Mouse (Mus musculus): ENCODE results near the gene Tas2r144. TPM values are rescaled to one million over a fixed set of nuclear protein-coding genes. Genes with fewer than 3 reads are reported as not detected.

Gene Tas2r144
- total and polyA plus RNA-seq, 3 experiments, result not detected

- H3K79me2 ChIP-seq (replicated peaks; ENCODE audit: control insufficient read depth, extremely low read depth, insufficient read depth, poor library complexity, severe bottlenecking), result no peaks in the 10 kb centered on the region
- peak; percentile 63 for DNase-seq (ENCODE audit: extremely low read depth)
- peak; percentile 57 for TF ChIP-seq RAD21 (IDR thresholded peaks at IDR 0.05; ENCODE audit: low read depth, low read length)
- peak in 1 of 2 experiments; percentile 72; a peak in 2 of 4 replicates for TF ChIP-seq CTCF (conservative IDR thresholded peaks at IDR 0.05 in 1 of 2, IDR thresholded peaks at IDR 0.05 in 1 of 2; ENCODE audit: low read depth in 2 of 2, low read length in 2 of 2)
- TF ChIP-seq RCOR1 (conservative IDR thresholded peaks at IDR 0.05; ENCODE audit: low read depth, low read length), result no peak
- no peak for TF ChIP-seq MAX (IDR thresholded peaks at IDR 0.05; ENCODE audit: low read length)
- TF ChIP-seq SMC3 (IDR thresholded peaks at IDR 0.05; ENCODE audit: low read depth, low read length), result peak; percentile 60
- TF ChIP-seq POLR2A (IDR thresholded peaks at IDR 0.05; ENCODE audit: low read depth, low read length), result no peak
- H3K4me2 ChIP-seq (ENCODE audit: insufficient read depth, low read depth, poor library complexity, severe bottlenecking), result no peak overlapping the region
- no peak overlapping the region for H3K27ac ChIP-seq (ENCODE audit: insufficient read depth, low read depth)
- H3K27me3 ChIP-seq (replicated peaks), result no peaks in the 10 kb centered on the region
- dilution Hi-C loops (cut with MboI; ENCODE audit: extremely low pct_ligation_motif_present, extremely low pct_unique_long_range_greater_than_20kb, low sequenced_read_pairs), result no loop called here
- H3K4me1 ChIP-seq (ENCODE audit: control insufficient read depth in 1 of 2, insufficient read depth in 2 of 2), result peaks cover 0 to 9% of the 10 kb centered on the region in 2 experiments; a peak in 2 of 4 replicates
- H3K4me3 ChIP-seq (replicated peaks in 1 of 3; ENCODE audit: low read depth in 2 of 3, low read length in 2 of 3, poor library complexity in 1 of 3), result no peak overlapping the region
- H3K36me3 ChIP-seq (replicated peaks in 1 of 2; ENCODE audit: control insufficient read depth in 1 of 2, insufficient read depth in 1 of 2, low read length in 1 of 2), result no peaks in the 10 kb centered on the region
- in situ Hi-C loops (cut with MboI; ENCODE audit: low pct_ligation_motif_present, low pct_unique_long_range_greater_than_20kb, low sequenced_read_pairs), result loop anchor here (25.0 kb wide), 1 partner anchor 435 kb away; no protein-coding TSS in a partner anchor
- H3K9me3 ChIP-seq (replicated peaks; ENCODE audit: low read length), result no peaks in the 10 kb centered on the region
- H3K9ac ChIP-seq (ENCODE audit: insufficient read depth, low read depth), result no peak overlapping the region
Observed at GRCm38 (mm10) chr6:42197710-42198109, 17.4 kb upstream of the Tas2r144 start.

- H3K36me3 ChIP-seq (replicated peaks in 1 of 2; ENCODE audit: control insufficient read depth in 1 of 2, insufficient read depth in 1 of 2, low read length in 1 of 2), result no peaks in the 10 kb centered on the region
- H3K4me1 ChIP-seq (ENCODE audit: control insufficient read depth in 1 of 2, insufficient read depth in 2 of 2), result peaks cover 0 to 14% of the 10 kb centered on the region in 2 experiments; a peak in 2 of 4 replicates
- in situ Hi-C loops (cut with MboI; ENCODE audit: low pct_ligation_motif_present, low pct_unique_long_range_greater_than_20kb, low sequenced_read_pairs) (loop anchor here (25.0 kb wide), 1 partner anchor 437 kb away; no protein-coding TSS in a partner anchor), dilution Hi-C loops (cut with MboI; ENCODE audit: extremely low pct_ligation_motif_present, extremely low pct_unique_long_range_greater_than_20kb, low sequenced_read_pairs) (no loop called here)
- no peak for DNase-seq (ENCODE audit: extremely low read depth)
- no peak overlapping the region for H3K9ac ChIP-seq (ENCODE audit: insufficient read depth, low read depth)
- H3K27ac ChIP-seq (ENCODE audit: insufficient read depth, low read depth), result no peak overlapping the region
- H3K4me2 ChIP-seq (ENCODE audit: insufficient read depth, low read depth, poor library complexity, severe bottlenecking), result no peak overlapping the region
- no peaks in the 10 kb centered on the region for H3K79me2 ChIP-seq (replicated peaks; ENCODE audit: control insufficient read depth, extremely low read depth, insufficient read depth, poor library complexity, severe bottlenecking)
- no peaks in the 10 kb centered on the region for H3K27me3 ChIP-seq (replicated peaks)
- H3K9me3 ChIP-seq (replicated peaks; ENCODE audit: low read length), result no peaks in the 10 kb centered on the region
- TF ChIP-seq USF1 (IDR thresholded peaks at IDR 0.05; ENCODE audit: low read depth, low read length), result no peak
- no peak for TF ChIP-seq BHLHE40 (IDR thresholded peaks at IDR 0.05; ENCODE audit: low read depth, low read length)
- no peak for TF ChIP-seq MAZ (IDR thresholded peaks at IDR 0.05; ENCODE audit: low read depth, low read length)
- no peak for TF ChIP-seq NELFE (IDR thresholded peaks at IDR 0.05; ENCODE audit: low read depth, low read length)
- no peak for TF ChIP-seq MYC (IDR thresholded peaks at IDR 0.05; ENCODE audit: low read depth, low read length)
- TF ChIP-seq ZNF384 (IDR thresholded peaks at IDR 0.05; ENCODE audit: low read depth, low read length), result no peak
- no peak for TF ChIP-seq JUND (conservative IDR thresholded peaks at IDR 0.05; ENCODE audit: low read depth, low read length)
- TF ChIP-seq ELF1 (IDR thresholded peaks at IDR 0.05; ENCODE audit: low read depth, low read length), result no peak
- no peak for TF ChIP-seq HCFC1 (IDR thresholded peaks at IDR 0.05; ENCODE audit: low read depth, low read length)
- TF ChIP-seq E2F4 (IDR thresholded peaks at IDR 0.05; ENCODE audit: insufficient replicate concordance, low read depth, low read length), result no peak
- TF ChIP-seq CHD2 (IDR thresholded peaks at IDR 0.05; ENCODE audit: low read length), result no peak
- no peak for TF ChIP-seq PAX5 (IDR thresholded peaks at IDR 0.05; ENCODE audit: low read length)
- no peak for TF ChIP-seq SMC3 (IDR thresholded peaks at IDR 0.05; ENCODE audit: low read depth, low read length)
- TF ChIP-seq KAT2A (IDR thresholded peaks at IDR 0.05; ENCODE audit: insufficient replicate concordance, low read length), result no peak
- no peak for TF ChIP-seq JUN (IDR thresholded peaks at IDR 0.05; ENCODE audit: insufficient read depth, low read depth, low read length)
- TF ChIP-seq ZMIZ1 (IDR thresholded peaks at IDR 0.05; ENCODE audit: low read depth, low read length), result no peak
- TF ChIP-seq ETS1 (conservative IDR thresholded peaks at IDR 0.05; ENCODE audit: low read depth, low read length), result no peak
- no peak for TF ChIP-seq POLR2AphosphoS2 (IDR thresholded peaks at IDR 0.05; ENCODE audit: low read depth, low read length)
- TF ChIP-seq POLR2A (IDR thresholded peaks at IDR 0.05; ENCODE audit: low read depth, low read length), result no peak
- TF ChIP-seq NRF1 (IDR thresholded peaks at IDR 0.05; ENCODE audit: low read depth, low read length), result no peak
- H3K4me3 ChIP-seq (replicated peaks in 1 of 3; ENCODE audit: low read depth in 2 of 3, low read length in 2 of 3, poor library complexity in 1 of 3), result no peak overlapping the region
Observed at GRCm38 (mm10) chr6:42199498-42199897, 15.6 kb upstream of the Tas2r144 start.
